Mouse (Mus musculus): Measurements from ENCODE around the gene Ccl9. TPM values are rescaled to one million over a fixed set of nuclear protein-coding genes. Genes with fewer than 3 reads are reported as not detected.

Gene Ccl9
- polyA plus RNA-seq, 1 experiment from 2014 or later: 9.7 TPM

- no peak overlapping the region for H3K27ac ChIP-seq
- no peak overlapping the region for H3K4me2 ChIP-seq
- no peak for ATAC-seq
- peaks cover 6% of the 10 kb centered on the region; the same call in 1 of the 2 replicates for H3K4me1 ChIP-seq
- no peaks in the 10 kb centered on the region for H3K36me3 ChIP-seq
- WGBS (ENCODE audit: insufficient replicate concordance): 50% methylated on average over 9 of the region's 9 CpGs
- no peaks in the 10 kb centered on the region for H3K27me3 ChIP-seq (replicated peaks)
- no peak overlapping the region for H3K4me3 ChIP-seq
- H3K9ac ChIP-seq: no peak overlapping the region
- H3K9me3 ChIP-seq (replicated peaks): no peaks in the 10 kb centered on the region
Observed at GRCm38 (mm10) chr11:83572834-83573233, 5.6 kb downstream of the Ccl9 start.

DNA sequence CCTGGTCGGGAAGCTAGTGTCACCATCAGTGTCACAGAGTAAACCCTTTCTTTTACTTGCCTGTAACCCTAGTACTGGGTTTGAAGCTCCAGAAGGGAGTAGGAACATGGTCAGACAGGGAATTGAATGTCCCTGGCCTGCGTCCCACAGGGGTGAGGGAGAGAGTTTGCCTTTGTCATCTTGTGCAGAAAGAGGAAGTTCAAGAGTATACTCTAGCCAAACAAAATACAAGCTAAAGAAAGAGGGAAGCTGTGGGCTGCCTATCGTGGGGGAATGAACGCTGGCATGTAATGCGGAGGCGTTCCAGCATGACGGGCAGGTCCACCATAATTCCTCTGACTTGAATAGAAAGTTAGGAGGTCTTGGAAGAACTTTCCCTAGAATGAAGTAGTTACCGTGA, 6.2 kb downstream of the Ccl9 start:
- Histone ChIP-seq H3K27ac (no peak overlapping the region), H3K4me1 (peaks cover 6% of the 10 kb centered on the region; the same call in 1 of the 2 replicates), H3K4me3 (no peak overlapping the region), H3K9me3 (replicated peaks) (no peaks in the 10 kb centered on the region), H3K27me3 (replicated peaks) (no peaks in the 10 kb centered on the region), H3K4me2 (no peak overlapping the region), H3K36me3 (no peaks in the 10 kb centered on the region), H3K9ac (no peak overlapping the region)
- 34% methylated on average over 8 of the region's 8 CpGs for WGBS (ENCODE audit: insufficient replicate concordance)
- no peak for ATAC-seq

GRCm38 (mm10) chr11:83570189-83570588, 8.2 kb downstream of the Ccl9 start:
- Histone ChIP-seq H3K9me3 (replicated peaks) (no peaks in the 10 kb centered on the region), H3K27ac (no peak overlapping the region), H3K36me3 (no peaks in the 10 kb centered on the region), H3K4me2 (no peak overlapping the region), H3K27me3 (replicated peaks) (no peaks in the 10 kb centered on the region), H3K4me1 (peaks cover 6% of the 10 kb centered on the region; the same call in 1 of the 2 replicates), H3K4me3 (no peak overlapping the region), H3K9ac (no peak overlapping the region)
- 56% methylated on average over 2 of the region's 2 CpGs for WGBS (ENCODE audit: insufficient replicate concordance)
- ATAC-seq: no peak

DNA sequence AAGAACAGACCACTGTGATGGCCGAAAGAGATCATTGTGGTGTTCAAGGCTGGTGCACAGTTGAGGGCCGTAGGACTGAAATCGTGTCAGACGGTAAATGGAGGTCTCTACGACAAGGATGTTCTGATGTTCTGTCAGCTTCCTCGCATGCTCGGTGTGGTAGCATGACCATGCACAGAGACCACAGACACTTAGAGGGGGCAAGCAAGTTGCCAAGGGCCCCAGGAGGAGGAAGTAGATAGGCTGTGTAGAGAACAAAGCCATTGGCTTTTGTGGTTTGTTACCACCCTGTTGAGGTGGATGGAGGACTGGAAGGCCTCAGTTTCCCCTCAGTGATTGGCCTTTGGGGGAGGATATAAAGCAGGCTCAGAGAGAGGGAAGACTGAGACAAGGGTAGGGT, 9.2 kb downstream of the Ccl9 start:
- ATAC-seq: no peak
- H3K36me3 ChIP-seq: no peaks in the 10 kb centered on the region
- no peak overlapping the region for H3K9ac ChIP-seq
- no peak overlapping the region for H3K4me3 ChIP-seq
- H3K4me2 ChIP-seq: no peak overlapping the region
- no peak overlapping the region for H3K27ac ChIP-seq
- WGBS (ENCODE audit: insufficient replicate concordance): 20% methylated on average over 7 of the region's 7 CpGs
- H3K9me3 ChIP-seq (replicated peaks): no peaks in the 10 kb centered on the region
- no peaks in the 10 kb centered on the region for H3K27me3 ChIP-seq (replicated peaks)
- peaks cover 6% of the 10 kb centered on the region; the same call in 1 of the 2 replicates for H3K4me1 ChIP-seq

GRCm38 (mm10) chr11:83568786-83569185, 9.7 kb downstream of the Ccl9 start:
- WGBS (ENCODE audit: insufficient replicate concordance): 38% methylated on average over 3 of the region's 3 CpGs

DNA sequence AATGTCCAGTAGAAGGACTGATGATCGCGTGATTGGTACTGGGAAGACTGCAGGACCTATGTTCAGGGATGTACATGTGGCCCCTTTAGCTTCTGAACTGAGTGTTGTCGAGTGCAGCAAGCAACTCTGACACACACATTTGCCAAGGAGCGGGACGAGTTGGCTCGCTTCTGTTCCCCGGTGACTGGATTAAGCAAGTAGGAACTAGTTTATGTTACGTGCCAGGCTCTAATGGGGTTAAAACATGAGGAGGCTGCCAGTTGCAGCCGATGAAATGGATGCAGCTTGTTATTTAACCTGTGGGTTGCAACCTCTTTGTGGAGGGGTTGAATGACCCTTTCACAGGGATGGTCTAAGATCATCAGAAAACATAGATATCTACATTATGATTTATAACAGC, 10.4 kb downstream of the Ccl9 start:
- peaks cover 6% of the 10 kb centered on the region; the same call in 1 of the 2 replicates for H3K4me1 ChIP-seq
- no peak overlapping the region for H3K9ac ChIP-seq
- H3K36me3 ChIP-seq: no peaks in the 10 kb centered on the region
- 77% methylated on average over 9 of the region's 9 CpGs for WGBS (ENCODE audit: insufficient replicate concordance)
- no peaks in the 10 kb centered on the region for H3K27me3 ChIP-seq (replicated peaks)
- no peak for ATAC-seq
- H3K4me3 ChIP-seq: no peak overlapping the region
- H3K27ac ChIP-seq: no peak overlapping the region
- no peak overlapping the region for H3K4me2 ChIP-seq
- no peaks in the 10 kb centered on the region for H3K9me3 ChIP-seq (replicated peaks)

More at GRCm38 (mm10) chr11:83568786-83569185, 9.7 kb downstream of the Ccl9 start:
- no peak for ATAC-seq
- H3K4me2 ChIP-seq: no peak overlapping the region
- H3K36me3 ChIP-seq: no peaks in the 10 kb centered on the region
- H3K4me3 ChIP-seq: no peak overlapping the region
- H3K27me3 ChIP-seq (replicated peaks): no peaks in the 10 kb centered on the region
- H3K4me1 ChIP-seq: peaks cover 6% of the 10 kb centered on the region; the same call in 1 of the 2 replicates
- no peak overlapping the region for H3K27ac ChIP-seq
- no peak overlapping the region for H3K9ac ChIP-seq
- H3K9me3 ChIP-seq (replicated peaks): no peaks in the 10 kb centered on the region

- H3K36me3 ChIP-seq: no peaks in the 10 kb centered on the region
- no peaks in the 10 kb centered on the region for H3K9me3 ChIP-seq (replicated peaks)
- H3K4me1 ChIP-seq: peaks cover 6% of the 10 kb centered on the region; the same call in 1 of the 2 replicates
- H3K4me2 ChIP-seq: no peak overlapping the region
- no peak for ATAC-seq
- WGBS (ENCODE audit: insufficient replicate concordance): 59% methylated on average over 7 of the region's 7 CpGs
- H3K27me3 ChIP-seq (replicated peaks): no peaks in the 10 kb centered on the region
- H3K4me3 ChIP-seq: no peak overlapping the region
- H3K9ac ChIP-seq: no peak overlapping the region
- H3K27ac ChIP-seq: no peak overlapping the region
Observed at GRCm38 (mm10) chr11:83567311-83567710, 11.1 kb downstream of the Ccl9 start.

DNA sequence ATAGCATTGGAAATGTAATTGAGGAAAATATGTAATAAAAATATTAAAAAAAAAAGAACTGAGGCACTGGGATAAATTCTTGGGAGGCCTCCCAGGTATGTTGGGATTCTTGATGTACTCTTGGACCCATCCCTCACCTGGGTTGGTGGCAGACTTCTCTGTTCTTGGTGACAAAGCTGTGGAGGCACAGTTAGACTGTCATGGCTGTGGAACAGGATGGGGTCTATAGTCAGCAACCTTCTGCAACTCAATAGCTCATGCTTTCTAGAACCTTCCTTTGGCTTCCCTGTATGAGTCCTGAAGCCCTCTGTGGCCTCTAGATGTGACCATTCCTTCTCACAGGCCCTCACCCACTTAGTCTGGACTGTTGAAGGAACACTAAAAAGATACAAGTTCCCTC, 11.8 kb downstream of the Ccl9 start:
- peaks cover 6% of the 10 kb centered on the region; the same call in 1 of the 2 replicates for H3K4me1 ChIP-seq
- H3K36me3 ChIP-seq: no peaks in the 10 kb centered on the region
- H3K4me3 ChIP-seq: no peak overlapping the region
- no peak overlapping the region for H3K4me2 ChIP-seq
- no peaks in the 10 kb centered on the region for H3K27me3 ChIP-seq (replicated peaks)
- no peak for ATAC-seq
- H3K27ac ChIP-seq: no peak overlapping the region
- no peak overlapping the region for H3K9ac ChIP-seq
- no peaks in the 10 kb centered on the region for H3K9me3 ChIP-seq (replicated peaks)

DNA sequence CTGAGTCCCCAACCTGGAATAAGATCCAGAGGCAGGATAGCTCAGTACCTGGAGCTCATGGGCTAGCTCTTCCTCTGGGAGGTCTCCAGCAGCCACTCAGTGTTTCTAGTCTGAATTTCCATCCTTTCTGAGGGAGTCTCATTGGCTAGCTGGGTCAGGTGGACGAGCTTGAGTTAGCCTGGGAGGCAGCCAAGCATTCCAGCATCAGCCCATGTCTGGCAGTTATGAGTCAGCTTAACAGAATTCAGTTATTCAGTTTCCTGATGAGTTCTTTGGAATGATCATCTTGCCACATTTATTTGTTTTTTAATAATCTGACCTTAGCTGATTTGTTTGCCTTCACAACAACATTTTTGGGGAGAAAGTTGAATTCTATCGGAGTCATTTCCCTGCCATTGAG, 14.7 kb downstream of the Ccl9 start:
- H3K27ac ChIP-seq: no peak overlapping the region
- no peak overlapping the region for H3K4me3 ChIP-seq
- H3K9ac ChIP-seq: no peak overlapping the region
- no peaks in the 10 kb centered on the region for H3K4me1 ChIP-seq
- H3K27me3 ChIP-seq (replicated peaks): no peaks in the 10 kb centered on the region
- ATAC-seq: no peak
- no peaks in the 10 kb centered on the region for H3K9me3 ChIP-seq (replicated peaks)
- H3K4me2 ChIP-seq: no peak overlapping the region
- no peaks in the 10 kb centered on the region for H3K36me3 ChIP-seq
- 46% methylated on average over 2 of the region's 2 CpGs for WGBS (ENCODE audit: insufficient replicate concordance)

DNA sequence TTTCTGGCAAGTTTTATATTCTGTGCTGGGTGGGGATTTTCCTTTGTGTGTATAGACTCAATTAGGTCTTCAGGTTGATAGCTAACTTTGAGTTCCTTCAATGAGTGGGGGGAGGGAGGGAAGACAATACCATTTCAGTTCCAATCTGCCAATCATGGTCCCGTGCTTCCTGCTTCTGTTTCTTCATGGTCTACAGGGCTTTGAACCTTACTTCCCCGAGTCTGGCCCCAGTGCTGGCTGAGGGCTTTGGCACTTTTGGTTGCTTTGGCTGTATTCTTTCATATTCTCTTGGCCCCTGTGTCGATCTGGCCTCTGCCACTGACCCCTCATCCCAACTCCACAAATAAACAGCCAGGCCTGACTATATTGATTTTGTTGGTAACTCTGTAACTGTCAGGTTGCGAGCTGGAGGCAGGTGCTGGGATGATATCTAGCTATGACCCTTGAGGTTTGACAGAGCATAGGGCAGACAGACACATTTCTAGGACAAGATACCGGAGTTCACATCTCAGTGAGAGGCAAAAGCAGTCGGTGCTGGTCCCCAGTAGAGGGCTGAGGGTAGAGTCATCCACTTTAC, 16.0 kb downstream of the Ccl9 start:
- H3K27ac ChIP-seq: no peak overlapping the region
- H3K9ac ChIP-seq: no peak overlapping the region
- no peak overlapping the region for H3K4me2 ChIP-seq
- no peaks in the 10 kb centered on the region for H3K36me3 ChIP-seq
- ATAC-seq: no peak
- H3K4me1 ChIP-seq: no peaks in the 10 kb centered on the region
- no peak overlapping the region for H3K4me3 ChIP-seq
- H3K27me3 ChIP-seq (replicated peaks): no peaks in the 10 kb centered on the region
- H3K9me3 ChIP-seq (replicated peaks): no peaks in the 10 kb centered on the region
- 40% methylated on average over 6 of the region's 6 CpGs for WGBS (ENCODE audit: insufficient replicate concordance)

GRCm38 (mm10) chr11:83560405-83560804, 18.0 kb downstream of the Ccl9 start:
- H3K9ac ChIP-seq: no peak overlapping the region
- no peak overlapping the region for H3K27ac ChIP-seq
- H3K9me3 ChIP-seq (replicated peaks): no peaks in the 10 kb centered on the region
- no peaks in the 10 kb centered on the region for H3K36me3 ChIP-seq
- H3K27me3 ChIP-seq (replicated peaks): no peaks in the 10 kb centered on the region
- WGBS (ENCODE audit: insufficient replicate concordance): 34% methylated on average over 6 of the region's 6 CpGs
- no peak overlapping the region for H3K4me2 ChIP-seq
- H3K4me3 ChIP-seq: no peak overlapping the region
- no peaks in the 10 kb centered on the region for H3K4me1 ChIP-seq
- no peak for ATAC-seq

DNA sequence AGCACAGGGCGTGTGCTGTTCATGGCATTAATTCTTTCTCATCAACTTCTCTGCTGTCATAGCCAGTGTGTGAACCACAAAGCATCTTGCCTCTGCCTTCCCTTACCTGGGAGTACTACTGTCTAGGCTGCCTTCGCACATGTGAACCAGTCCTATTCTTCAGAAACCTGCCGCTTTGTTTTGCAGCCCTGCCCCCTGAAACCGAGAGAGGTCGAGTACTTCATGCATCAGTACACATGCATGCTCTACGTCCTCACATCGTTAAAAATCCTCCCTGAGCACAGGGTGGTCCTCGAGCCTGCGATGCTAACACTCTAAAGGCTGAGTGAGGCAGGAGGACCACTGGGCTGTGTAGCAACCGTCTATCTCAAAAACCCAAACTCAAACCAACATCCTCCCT, 21.4 kb downstream of the Ccl9 start:
- no peak for ATAC-seq
- WGBS (ENCODE audit: insufficient replicate concordance): 70% methylated on average over 10 of the region's 10 CpGs
- Histone ChIP-seq H3K27ac (no peak overlapping the region), H3K4me3 (no peak overlapping the region), H3K4me2 (no peak overlapping the region), H3K9ac (no peak overlapping the region), H3K4me1 (no peaks in the 10 kb centered on the region), H3K27me3 (replicated peaks) (no peaks in the 10 kb centered on the region), H3K9me3 (replicated peaks) (no peaks in the 10 kb centered on the region), H3K36me3 (no peaks in the 10 kb centered on the region)
